Mouse (Mus musculus): ENCODE measurements around the gene Wdr27. TPM values are rescaled to one million over a fixed set of nuclear protein-coding genes. Genes with fewer than 3 reads are reported as not detected.
"Not testable (repeated sequence)": the region's sequence is repeated elsewhere in the genome, so short reads cannot be mapped to it uniquely, and the experiment has no call there.

Wdr27 gene
- total RNA-seq (2021): 1 to 10 TPM; 5.4 to 5.8 TPM
- long read RNA-seq, experiment 1, transcript Wdr27-203 (2 exons, 413 nt): major isoform, 7 of 10 reads
- long read RNA-seq, experiment 1, partial matches to known transcripts: 0 of 10 reads
- long read RNA-seq, experiment 1, other reads (novel, unspliced or antisense): 3 of 10 reads
- long read RNA-seq, experiment 2, partial matches to known transcripts: 0 of 3 reads
- long read RNA-seq, experiment 2, other reads (novel, unspliced or antisense): 2 of 3 reads

GRCm38 (mm10) chr17:14943009-14943728 is at the start of gene Wdr27, which contains the start of gene 1600012H06Rik:
Wdr27 (minus strand) TSS chr17:14943158.
1600012H06Rik (plus strand) TSS chr17:14943184.
- peak; percentile 99 to 100 for DNase-seq

DNA sequence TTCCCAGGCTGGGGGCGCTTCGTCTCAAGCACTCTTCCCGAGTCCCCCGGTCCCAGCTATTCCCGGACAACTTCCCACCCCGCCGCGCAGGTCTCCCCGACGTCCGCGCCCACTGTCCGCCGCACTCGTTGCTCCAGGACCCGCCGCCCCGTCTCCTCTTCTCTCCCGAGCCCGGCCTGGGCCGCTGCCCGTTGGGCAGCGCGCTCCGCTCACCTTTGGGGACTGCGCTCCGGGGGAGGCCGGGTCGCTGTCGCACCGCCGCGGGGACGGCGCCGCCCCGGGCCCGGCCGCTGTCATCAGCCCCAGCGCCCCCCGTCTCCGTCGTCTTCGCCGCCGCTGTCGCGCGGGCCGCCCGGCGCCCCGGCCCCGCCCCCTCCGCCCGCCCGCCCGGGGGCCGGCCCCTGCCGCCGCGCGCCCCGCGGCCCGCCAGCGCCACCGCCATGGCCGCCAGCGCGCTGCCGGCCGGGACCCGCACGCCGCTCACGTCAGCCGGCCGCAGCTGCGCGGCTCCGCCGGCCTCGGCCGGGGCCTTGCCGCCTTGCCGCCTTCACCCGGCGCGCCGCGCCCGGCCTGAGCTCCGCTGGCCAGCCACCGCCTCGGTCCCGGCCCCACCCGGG is 49.7 kb upstream of the Wdr27 start:
- not testable (repeated sequence) for DNase-seq

DNA sequence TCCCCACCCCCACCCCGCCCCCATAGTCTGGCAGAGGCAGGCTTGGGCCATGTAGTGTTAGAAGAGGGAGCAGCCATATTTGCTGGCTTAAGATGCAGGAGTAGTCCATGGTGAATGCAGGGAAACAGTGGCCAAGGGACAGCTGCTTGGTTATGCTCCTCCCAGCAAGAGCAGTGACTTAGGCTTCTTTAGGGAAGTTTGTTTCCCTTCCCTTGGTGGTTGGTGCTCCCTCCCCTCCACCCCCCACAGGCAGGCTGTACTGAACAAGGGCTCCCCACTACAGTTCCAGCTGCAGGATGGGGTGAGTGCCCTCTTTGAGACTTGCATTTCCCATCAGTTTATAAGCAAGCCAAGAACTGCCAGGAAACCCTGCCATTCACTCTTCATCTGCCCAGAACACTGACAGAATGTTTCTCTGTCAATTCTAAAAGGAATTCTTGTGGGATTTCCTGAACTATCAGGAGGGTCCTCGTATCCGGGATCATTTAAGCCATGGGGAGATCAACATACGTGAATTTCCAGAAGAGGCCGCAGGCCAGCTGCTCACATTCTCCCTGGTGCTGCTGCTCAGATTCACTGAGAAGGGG is 47.3 kb upstream of the Wdr27 start:
- DNase-seq: not testable (repeated sequence)

DNA sequence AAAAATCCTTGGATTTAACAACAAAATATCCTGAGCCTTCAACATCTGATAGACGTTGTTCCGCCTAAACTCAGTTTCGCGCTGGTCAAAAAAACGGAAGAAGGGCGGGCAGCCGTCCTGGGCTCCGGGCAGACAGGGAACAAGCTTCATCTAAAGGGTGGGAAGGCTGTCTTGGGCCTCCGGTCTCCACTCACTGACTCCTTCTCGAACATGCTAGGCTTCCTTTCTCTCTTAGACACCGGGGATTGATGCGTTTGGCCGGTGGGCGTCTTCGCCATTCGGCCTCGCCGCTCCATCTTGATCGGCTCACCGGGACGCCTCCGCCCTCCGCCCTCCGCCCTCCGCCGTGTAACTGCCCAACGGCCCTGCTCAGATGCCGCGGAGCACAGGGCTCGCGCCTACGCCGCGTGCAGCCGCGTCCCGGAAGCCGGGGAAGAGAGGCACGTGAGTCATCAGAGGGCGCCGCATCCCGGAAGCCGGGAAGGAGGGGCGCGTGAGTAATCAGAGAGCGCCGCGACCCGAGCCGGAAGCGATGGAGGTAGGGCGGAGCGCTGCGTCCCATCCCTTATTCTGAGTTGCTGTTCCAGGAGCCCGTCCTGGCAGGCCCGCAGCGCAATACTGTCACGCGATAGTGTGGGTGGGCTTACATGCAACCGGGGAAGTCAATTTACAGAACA is 35.5 kb upstream of the Wdr27 start, which contains the start of the genes 9030025P20Rik and Gm3417:
Gene 9030025P20Rik, plus strand, starts transcription at position 107 of the 677 bp plus-strand sequence.
Gene Gm3417, minus strand, starts transcription at position 429 of the 677 bp plus-strand sequence.
- not testable (repeated sequence) for DNase-seq

DNA sequence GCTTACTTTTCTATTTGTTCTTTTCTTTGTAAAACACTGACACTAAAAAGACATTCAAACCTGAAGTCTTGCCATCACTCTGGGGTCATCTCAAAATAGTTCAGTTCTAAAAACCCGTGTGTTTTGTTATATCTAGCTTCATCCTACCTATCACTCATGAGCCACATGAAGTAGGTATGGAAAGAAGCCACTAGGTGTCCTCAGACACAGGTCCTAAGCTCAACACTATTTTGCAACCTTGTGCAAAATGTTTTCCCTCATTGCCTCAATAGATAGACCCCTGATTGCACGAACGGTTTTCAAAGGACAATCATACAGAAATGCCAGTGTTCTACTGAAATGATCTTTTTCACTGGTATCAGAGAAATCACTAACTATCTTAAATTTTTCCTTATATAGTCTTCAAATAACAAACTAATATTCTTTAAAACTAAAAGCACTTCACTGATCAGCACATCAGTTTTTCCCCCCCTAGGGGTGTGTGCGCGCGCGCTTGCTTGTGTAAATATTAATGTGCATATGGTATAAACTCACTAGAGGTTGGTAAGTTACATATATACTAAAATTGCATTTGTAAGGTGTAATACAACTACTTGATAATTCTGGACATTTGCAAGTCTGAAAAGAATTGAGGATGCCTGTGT is 34.9 kb upstream of the Wdr27 start:
- not testable (repeated sequence) for DNase-seq

DNA sequence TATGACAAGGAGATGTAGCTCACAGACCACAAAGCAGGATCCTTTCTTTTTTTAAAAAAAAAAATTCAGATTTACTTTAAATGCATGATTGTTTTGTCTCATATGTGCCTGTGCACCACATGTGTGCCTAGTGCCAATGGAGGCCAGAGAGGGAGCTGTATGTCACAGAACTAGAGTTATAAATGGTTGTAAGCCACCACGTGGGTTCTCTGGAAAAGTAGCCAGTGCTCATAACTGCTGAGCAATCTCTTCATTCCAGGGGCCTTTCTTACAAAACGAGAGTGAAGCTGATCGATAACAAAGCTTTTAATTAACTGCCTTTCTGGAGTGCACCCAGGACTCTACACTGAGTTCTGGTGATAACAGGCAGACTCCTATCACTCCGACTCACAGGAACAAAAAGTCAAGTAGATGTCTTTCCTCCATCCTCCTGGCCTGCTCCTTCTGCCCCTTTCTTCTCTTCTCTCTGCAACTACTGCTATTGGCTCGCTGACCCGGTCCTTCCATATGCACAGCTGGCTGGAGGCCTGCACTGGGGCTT is 25.5 kb upstream of the Wdr27 start:
- DNase-seq: not testable (repeated sequence)

GRCm38 (mm10) chr17:14961557-14962154 is 18.7 kb upstream of the Wdr27 start:
- not testable (repeated sequence) for DNase-seq

- DNase-seq: peak; percentile 43 to 63
Measured at GRCm38 (mm10) chr17:14960951-14961556, 18.1 kb upstream of the Wdr27 start, which contains the start of gene Phf10. Phf10 (minus strand) TSS chr17:14961273.

GRCm38 (mm10) chr17:14960520-14960919 is 17.6 kb upstream of the Wdr27 start:
- DNase-seq: peak in 1 of 2 experiments; percentile 36

DNA sequence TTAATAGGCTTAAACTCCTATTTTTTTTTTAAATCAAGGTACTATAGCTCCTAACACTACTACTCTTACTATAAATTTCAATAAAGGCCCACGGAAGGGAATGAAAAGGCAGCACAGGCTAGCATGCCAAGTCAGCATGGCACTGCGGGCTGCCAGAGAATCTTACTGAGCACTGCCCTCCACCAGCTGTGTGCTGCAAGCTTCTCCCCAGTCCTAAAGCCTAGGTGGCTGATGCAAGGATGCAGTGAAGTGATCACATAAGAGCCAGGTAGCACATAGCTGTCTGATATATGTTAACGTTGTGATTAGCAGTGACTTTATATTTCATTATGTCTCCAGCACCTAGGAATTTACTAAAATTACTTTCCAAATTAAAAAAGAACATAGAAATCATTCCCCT is 17.0 kb upstream of the Wdr27 start:
- DNase-seq: peak in 1 of 2 experiments; percentile 7

- DNase-seq: no peak
Measured at GRCm38 (mm10) chr17:14958686-14959327, 15.8 kb upstream of the Wdr27 start.

DNA sequence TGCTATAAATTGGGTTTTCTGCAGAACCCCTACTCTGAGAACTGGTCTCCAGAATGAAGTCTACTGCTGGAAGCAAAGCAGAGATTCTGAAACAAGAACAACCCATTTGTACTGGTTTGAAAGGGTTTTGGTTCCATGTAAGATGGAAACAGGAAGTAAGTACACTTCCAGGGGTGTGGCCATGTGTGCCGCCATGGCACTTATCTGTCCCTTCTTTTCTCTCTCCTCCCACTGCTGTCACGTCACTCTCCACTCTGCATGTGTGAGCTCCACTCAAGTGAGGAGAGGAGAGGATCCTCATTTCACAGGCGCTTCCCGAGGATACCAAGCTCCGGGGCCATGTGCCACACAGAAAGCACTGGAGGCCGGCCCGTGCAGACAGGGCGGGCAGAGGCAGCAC is 10.5 kb upstream of the Wdr27 start:
- no peak for DNase-seq

GRCm38 (mm10) chr17:14949161-14949827 is 6.3 kb upstream of the Wdr27 start:
- peak; percentile 33 to 39 for DNase-seq

DNA sequence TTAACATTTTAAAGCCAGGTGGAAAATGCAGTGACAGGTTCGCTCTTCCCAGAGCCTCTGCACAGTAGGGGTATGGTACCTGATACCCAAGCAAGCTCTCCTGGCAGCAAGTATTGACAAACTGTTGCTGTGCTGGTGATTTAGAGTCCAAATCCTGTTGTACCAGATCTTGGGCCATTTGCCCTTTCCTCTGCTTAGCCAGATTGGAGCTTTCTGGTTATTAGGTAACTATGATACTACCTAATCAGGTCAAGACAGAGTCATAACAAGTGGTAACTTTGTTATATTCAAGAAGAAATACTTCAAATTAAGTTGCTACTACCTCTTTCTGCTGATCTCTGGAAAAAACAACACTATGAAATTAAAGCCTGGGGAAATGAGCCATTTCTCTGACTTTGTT is 1.6 kb upstream of the Wdr27 start:
- no peak for DNase-seq

DNA sequence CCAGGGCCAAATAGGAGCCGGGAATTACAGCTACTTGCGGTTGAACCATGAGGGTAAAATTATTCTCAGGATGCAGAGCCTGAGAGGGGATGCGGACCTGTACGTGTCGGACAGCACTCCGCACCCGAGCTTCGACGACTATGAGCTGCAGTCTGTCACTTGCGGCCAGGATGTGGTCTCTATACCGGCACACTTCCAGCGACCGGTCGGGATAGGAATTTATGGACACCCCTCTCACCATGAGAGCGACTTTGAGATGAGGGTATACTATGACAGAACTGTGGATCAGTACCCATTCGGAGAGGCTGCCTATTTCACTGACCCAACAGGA is 736 bp upstream of the Wdr27 start:
- DNase-seq: no peak

GRCm38 (mm10) chr17:14942181-14942580 is 777 bp downstream of the Wdr27 start:
- not testable (repeated sequence) for DNase-seq

- DNase-seq: no peak
Measured at GRCm38 (mm10) chr17:14935841-14936605, 6.9 kb downstream of the Wdr27 start.

- not testable (repeated sequence) for DNase-seq
Measured at GRCm38 (mm10) chr17:14935280-14935679, 7.7 kb downstream of the Wdr27 start.

Data from adrenal gland, postnatal 36 days (tissue).